Mouse (Mus musculus): ENCODE measurements at regions not wholly inside any gene's neighbourhood (a gene's known extent, or its start where the extent isn't known, plus 50 kb on each side); places are given as distances from the start of the nearest gene placed in this dataset.

DNA sequence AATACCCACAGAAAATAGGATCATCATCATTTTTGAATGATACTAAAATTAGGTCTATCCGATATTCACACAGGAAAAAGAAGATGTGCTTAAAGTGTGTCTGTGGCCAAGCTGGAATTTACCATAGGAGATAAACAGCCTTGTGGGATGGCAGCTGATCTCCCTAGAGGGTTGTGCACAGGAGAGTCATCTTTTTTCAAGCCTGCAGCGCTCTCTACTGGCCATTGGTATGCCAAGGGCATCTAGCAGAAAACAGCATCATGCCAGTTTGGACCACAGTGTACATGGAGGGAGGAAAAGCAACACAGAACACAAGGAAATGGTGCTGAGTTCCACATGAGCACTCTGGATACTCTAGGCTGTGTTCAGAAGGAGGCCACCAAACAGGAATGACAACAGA, 74.1 kb upstream of the Diaph3 start:
- WGBS: 36% methylated on average over 2 of the region's 2 CpGs
- ATAC-seq (replicated peaks; ENCODE audit: insufficient number of reproducible peaks, low FRiP score, low TSS enrichment, low read depth): peak; percentile 39; the same call in 1 of the 2 replicates
- H3K9ac ChIP-seq (replicated peaks; ENCODE audit: low read length): no peak overlapping the region

DNA sequence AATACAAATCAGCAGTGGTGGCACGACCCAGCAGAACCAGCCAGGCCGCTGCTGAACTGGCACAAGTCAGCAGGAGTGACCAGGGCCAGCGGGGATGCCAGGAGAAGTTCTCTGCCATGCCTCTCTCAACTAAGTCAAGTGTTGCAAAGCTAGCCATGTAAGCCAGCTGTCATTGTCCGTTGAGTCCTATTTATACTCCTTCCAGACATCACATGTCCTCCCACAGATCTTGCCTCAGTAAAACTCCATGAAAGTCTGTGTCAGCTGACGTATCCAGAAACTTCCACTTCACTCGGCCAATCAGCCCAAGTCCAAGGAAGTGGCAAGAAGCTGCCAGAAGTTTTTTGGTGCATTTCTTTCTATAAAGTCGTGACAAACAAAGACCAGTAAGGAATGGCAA, 76.0 kb upstream of the Diaph3 start:
- Histone ChIP-seq H3K4me1 (ENCODE audit: control insufficient read depth, insufficient read depth, low read length) (no peaks in the 10 kb centered on the region), H3K4me3 (ENCODE audit: low read depth, low read length) (no peak overlapping the region), H3K4me2 (ENCODE audit: low read depth, low read length) (no peak overlapping the region), H3K9ac (replicated peaks; ENCODE audit: low read length) (no peak overlapping the region), H3K27ac (replicated peaks; ENCODE audit: low read depth, low read length) (no peak overlapping the region), H3K36me3 (replicated peaks; ENCODE audit: control insufficient read depth, insufficient read depth, low read depth, low read length) (no peaks in the 10 kb centered on the region), H3K9me3 (replicated peaks; ENCODE audit: control insufficient read depth, low read length) (no peaks in the 10 kb centered on the region), H3K27me3 (ENCODE audit: control insufficient read depth, insufficient read depth, low read length) (no peaks in the 10 kb centered on the region)
- ATAC-seq (replicated peaks; ENCODE audit: insufficient number of reproducible peaks, low FRiP score, low TSS enrichment, low read depth): no peak
- WGBS: 72% methylated on average over 7 of the region's 7 CpGs
- no peak for DNase-seq (ENCODE audit: low spot score)

More for the DNA sequence above, 74.1 kb upstream of the Diaph3 start:
- Histone ChIP-seq H3K27ac (replicated peaks; ENCODE audit: low read depth, low read length) (no peak overlapping the region), H3K4me3 (ENCODE audit: low read depth, low read length) (no peak overlapping the region), H3K4me2 (ENCODE audit: low read depth, low read length) (no peak overlapping the region), H3K27me3 (ENCODE audit: control insufficient read depth, insufficient read depth, low read length) (no peaks in the 10 kb centered on the region), H3K9me3 (replicated peaks; ENCODE audit: control insufficient read depth, low read length) (no peaks in the 10 kb centered on the region), H3K4me1 (ENCODE audit: control insufficient read depth, insufficient read depth, low read length) (no peaks in the 10 kb centered on the region), H3K36me3 (replicated peaks; ENCODE audit: control insufficient read depth, insufficient read depth, low read depth, low read length) (no peaks in the 10 kb centered on the region)
- peak; percentile 68 for DNase-seq (ENCODE audit: low spot score)

- no peaks in the 10 kb centered on the region for H3K27me3 ChIP-seq (ENCODE audit: control insufficient read depth, insufficient read depth, low read length)
- 83% methylated on average over 3 of the region's 3 CpGs for WGBS
These were observed 78.9 kb upstream of the Diaph3 start for GRCm38 (mm10) chr14:87219975-87220374.

GRCm38 (mm10) chr14:87224870-87225269, 83.8 kb upstream of the Diaph3 start:
- no peak overlapping the region for H3K4me3 ChIP-seq (ENCODE audit: low read depth, low read length)
- no peaks in the 10 kb centered on the region for H3K4me1 ChIP-seq (ENCODE audit: control insufficient read depth, insufficient read depth, low read length)
- H3K36me3 ChIP-seq (replicated peaks; ENCODE audit: control insufficient read depth, insufficient read depth, low read depth, low read length): no peaks in the 10 kb centered on the region
- ATAC-seq (replicated peaks; ENCODE audit: insufficient number of reproducible peaks, low FRiP score, low TSS enrichment, low read depth): no peak
- H3K4me2 ChIP-seq (ENCODE audit: low read depth, low read length): no peak overlapping the region
- H3K9ac ChIP-seq (replicated peaks; ENCODE audit: low read length): no peak overlapping the region
- H3K27me3 ChIP-seq (ENCODE audit: control insufficient read depth, insufficient read depth, low read length): no peaks in the 10 kb centered on the region
- no peak overlapping the region for H3K27ac ChIP-seq (replicated peaks; ENCODE audit: low read depth, low read length)
- 71% methylated on average over 5 of the region's 5 CpGs for WGBS
- H3K9me3 ChIP-seq (replicated peaks; ENCODE audit: control insufficient read depth, low read length): no peaks in the 10 kb centered on the region
- DNase-seq (ENCODE audit: low spot score): peak; percentile 28

More at GRCm38 (mm10) chr14:87219975-87220374, 78.9 kb upstream of the Diaph3 start:
- H3K4me2 ChIP-seq (ENCODE audit: low read depth, low read length): no peak overlapping the region
- no peak overlapping the region for H3K4me3 ChIP-seq (ENCODE audit: low read depth, low read length)
- H3K9ac ChIP-seq (replicated peaks; ENCODE audit: low read length): no peak overlapping the region
- ATAC-seq (replicated peaks; ENCODE audit: insufficient number of reproducible peaks, low FRiP score, low TSS enrichment, low read depth) (no peak), DNase-seq (ENCODE audit: low spot score) (no peak)
- no peaks in the 10 kb centered on the region for H3K4me1 ChIP-seq (ENCODE audit: control insufficient read depth, insufficient read depth, low read length)
- H3K27ac ChIP-seq (replicated peaks; ENCODE audit: low read depth, low read length): no peak overlapping the region
- no peaks in the 10 kb centered on the region for H3K36me3 ChIP-seq (replicated peaks; ENCODE audit: control insufficient read depth, insufficient read depth, low read depth, low read length)
- no peaks in the 10 kb centered on the region for H3K9me3 ChIP-seq (replicated peaks; ENCODE audit: control insufficient read depth, low read length)

DNA sequence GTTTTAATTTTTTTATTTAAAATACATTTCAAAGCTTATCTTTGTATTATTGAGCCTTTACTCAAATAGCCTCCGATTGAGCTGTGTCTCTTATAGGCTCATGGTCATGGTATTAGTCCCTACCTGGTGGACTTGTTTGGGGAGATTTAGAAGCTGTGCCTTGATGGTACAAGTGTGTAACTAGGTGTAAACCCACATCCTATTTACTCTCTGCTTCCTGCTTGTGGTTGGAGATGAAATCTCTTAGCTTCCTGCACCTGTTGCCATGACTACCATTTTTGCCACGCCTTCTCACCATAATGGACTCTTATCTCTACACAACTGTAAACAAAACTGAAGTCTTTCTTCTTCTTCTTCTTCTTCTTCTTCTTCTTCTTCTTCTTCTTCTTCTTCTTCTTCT, 108.2 kb upstream of the Diaph3 start:
- Histone ChIP-seq H3K9ac (replicated peaks; ENCODE audit: low read length) (no peak overlapping the region), H3K4me2 (ENCODE audit: low read depth, low read length) (no peak overlapping the region), H3K9me3 (replicated peaks; ENCODE audit: control insufficient read depth, low read length) (no peaks in the 10 kb centered on the region), H3K4me3 (ENCODE audit: low read depth, low read length) (no peak overlapping the region), H3K36me3 (replicated peaks; ENCODE audit: control insufficient read depth, insufficient read depth, low read depth, low read length) (no peaks in the 10 kb centered on the region), H3K27me3 (ENCODE audit: control insufficient read depth, insufficient read depth, low read length) (no peaks in the 10 kb centered on the region), H3K4me1 (ENCODE audit: control insufficient read depth, insufficient read depth, low read length) (no peaks in the 10 kb centered on the region), H3K27ac (replicated peaks; ENCODE audit: low read depth, low read length) (no peak overlapping the region)
- DNase-seq (ENCODE audit: low spot score) (no peak), ATAC-seq (replicated peaks; ENCODE audit: insufficient number of reproducible peaks, low FRiP score, low TSS enrichment, low read depth) (no peak)
- 86% methylated on average over 2 of the region's 2 CpGs for WGBS

- Histone ChIP-seq H3K27me3 (ENCODE audit: control insufficient read depth, insufficient read depth, low read length) (no peaks in the 10 kb centered on the region), H3K4me1 (ENCODE audit: control insufficient read depth, insufficient read depth, low read length) (no peaks in the 10 kb centered on the region), H3K4me2 (ENCODE audit: low read depth, low read length) (no peak overlapping the region), H3K9ac (replicated peaks; ENCODE audit: low read length) (no peak overlapping the region), H3K27ac (replicated peaks; ENCODE audit: low read depth, low read length) (no peak overlapping the region), H3K36me3 (replicated peaks; ENCODE audit: control insufficient read depth, insufficient read depth, low read depth, low read length) (no peaks in the 10 kb centered on the region), H3K9me3 (replicated peaks; ENCODE audit: control insufficient read depth, low read length) (no peaks in the 10 kb centered on the region), H3K4me3 (ENCODE audit: low read depth, low read length) (no peak overlapping the region)
- ATAC-seq (replicated peaks; ENCODE audit: insufficient number of reproducible peaks, low FRiP score, low TSS enrichment, low read depth) (no peak), DNase-seq (ENCODE audit: low spot score) (no peak)
- 85% methylated on average over 5 of the region's 5 CpGs for WGBS
These were observed 114.6 kb upstream of the Diaph3 start for GRCm38 (mm10) chr14:87255484-87256208.

DNA sequence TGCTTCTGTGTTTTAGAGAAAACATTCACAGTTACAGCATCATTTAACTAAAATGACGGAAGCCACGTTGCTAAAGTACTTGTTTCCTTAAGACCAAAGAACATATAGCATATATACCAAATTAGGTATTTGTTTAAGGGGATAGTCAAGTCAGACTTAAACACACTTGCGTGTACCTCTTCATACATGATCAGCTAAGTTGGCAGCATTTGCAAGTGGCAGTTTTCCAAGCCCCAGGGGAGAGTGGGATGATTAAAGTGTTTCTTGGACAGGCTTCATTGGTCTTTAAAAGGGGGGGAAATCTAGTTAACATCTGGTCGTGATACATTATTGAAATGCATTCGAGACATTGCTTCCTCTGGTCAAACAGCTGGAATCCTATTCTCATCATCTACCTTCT, 120.7 kb upstream of the Diaph3 start:
- Histone ChIP-seq H3K4me1 (ENCODE audit: control insufficient read depth, insufficient read depth, low read length) (no peaks in the 10 kb centered on the region), H3K9ac (replicated peaks; ENCODE audit: low read length) (no peak overlapping the region), H3K9me3 (replicated peaks; ENCODE audit: control insufficient read depth, low read length) (no peaks in the 10 kb centered on the region), H3K4me2 (ENCODE audit: low read depth, low read length) (no peak overlapping the region), H3K4me3 (ENCODE audit: low read depth, low read length) (no peak overlapping the region), H3K27ac (replicated peaks; ENCODE audit: low read depth, low read length) (no peak overlapping the region), H3K27me3 (ENCODE audit: control insufficient read depth, insufficient read depth, low read length) (no peaks in the 10 kb centered on the region), H3K36me3 (replicated peaks; ENCODE audit: control insufficient read depth, insufficient read depth, low read depth, low read length) (no peaks in the 10 kb centered on the region)
- 75% methylated on average over 5 of the region's 5 CpGs for WGBS
- ATAC-seq (replicated peaks; ENCODE audit: insufficient number of reproducible peaks, low FRiP score, low TSS enrichment, low read depth) (no peak), DNase-seq (ENCODE audit: low spot score) (no peak)

DNA sequence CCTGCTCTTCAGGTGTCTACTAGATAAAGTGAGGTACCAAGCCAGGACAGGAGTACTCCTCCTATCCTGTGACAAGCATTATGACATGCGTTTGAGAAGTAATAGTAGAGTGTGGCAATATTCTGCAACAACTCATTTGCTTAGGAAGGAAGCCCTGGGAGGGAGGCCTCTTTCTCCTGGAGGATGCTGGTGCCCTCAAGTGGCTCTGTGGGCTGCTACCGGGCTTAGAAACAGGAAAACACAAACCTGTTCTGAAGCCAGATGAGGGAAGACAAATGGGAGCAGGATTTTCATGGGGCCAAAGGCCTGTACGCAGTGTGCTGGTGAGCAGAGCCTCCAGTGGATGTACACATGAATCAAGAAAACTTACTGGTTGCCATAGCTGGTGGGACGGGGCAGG, 123.8 kb upstream of the Diaph3 start:
- Histone ChIP-seq H3K9me3 (replicated peaks; ENCODE audit: control insufficient read depth, low read length) (no peaks in the 10 kb centered on the region), H3K4me2 (ENCODE audit: low read depth, low read length) (no peak overlapping the region), H3K4me1 (ENCODE audit: control insufficient read depth, insufficient read depth, low read length) (no peaks in the 10 kb centered on the region), H3K27ac (replicated peaks; ENCODE audit: low read depth, low read length) (no peak overlapping the region), H3K27me3 (ENCODE audit: control insufficient read depth, insufficient read depth, low read length) (no peaks in the 10 kb centered on the region), H3K9ac (replicated peaks; ENCODE audit: low read length) (no peak overlapping the region), H3K36me3 (replicated peaks; ENCODE audit: control insufficient read depth, insufficient read depth, low read depth, low read length) (no peaks in the 10 kb centered on the region), H3K4me3 (ENCODE audit: low read depth, low read length) (no peak overlapping the region)
- DNase-seq (ENCODE audit: low spot score) (no peak), ATAC-seq (replicated peaks; ENCODE audit: insufficient number of reproducible peaks, low FRiP score, low TSS enrichment, low read depth) (no peak)
- WGBS: 90% methylated on average over 4 of the region's 4 CpGs
